Mouse (Mus musculus): ENCODE data around the gene 2310079G19Rik. TPM values are rescaled to one million over a fixed set of nuclear protein-coding genes. Genes with fewer than 3 reads are reported as not detected.

The 2310079G19Rik gene
- total RNA-seq, 2 experiments from 2014 or later = not detected

Other genes starting within 250 kb of the 2310079G19Rik start
- not detected for gene Cldn17, start 120.7 kb downstream of the 2310079G19Rik start, total RNA-seq (2021)
- gene Cldn8, start 64.5 kb downstream of the 2310079G19Rik start, total RNA-seq (2021) = not detected
- not detected for gene Krtap24-1, start 15.4 kb downstream of the 2310079G19Rik start, total RNA-seq (2021)
- gene Krtap26-1, start 20.1 kb upstream of the 2310079G19Rik start, total RNA-seq (2021) = not detected
- not detected for gene Krtap27-1, start 44.0 kb upstream of the 2310079G19Rik start, total RNA-seq (2021)
- gene 2310061N02Rik, start 80.3 kb upstream of the 2310079G19Rik start, total RNA-seq (2021) = not detected
- not detected for gene Krtap13-1, start 101.2 kb upstream of the 2310079G19Rik start, total RNA-seq (2021)
- gene Krtap13, start 124.0 kb upstream of the 2310079G19Rik start, total RNA-seq (2021) = not detected
- gene 2310034C09Rik, start 131.2 kb upstream of the 2310079G19Rik start, total RNA-seq (2021) = not detected
- gene 2310057N15Rik, start 146.5 kb upstream of the 2310079G19Rik start, total RNA-seq (2021) = not detected
- not detected for gene Gm5965, start 150.2 kb upstream of the 2310079G19Rik start, total RNA-seq (2021)
- gene Gm20741, start 184.6 kb upstream of the 2310079G19Rik start, total RNA-seq (2021) = not detected
- gene Krtap15, start 192.5 kb upstream of the 2310079G19Rik start, total RNA-seq (2021) = not detected
- not detected for gene Krtap14, start 198.5 kb upstream of the 2310079G19Rik start, total RNA-seq (2021)
- gene Krtap19-1, start 241.7 kb upstream of the 2310079G19Rik start, total RNA-seq (2021) = not detected
- gene Krtap19-2, start 246.6 kb upstream of the 2310079G19Rik start, total RNA-seq (2021) = not detected

Data from left cerebral cortex, postnatal 25 days (tissue).